Mouse (Mus musculus): ENCODE measurements around the gene Car8. TPM values are rescaled to one million over a fixed set of nuclear protein-coding genes. Genes with fewer than 3 reads are reported as not detected.

Car8 gene
- polyA plus RNA-seq, 1 experiment from 2014 or later, result 2.3 TPM

DNA sequence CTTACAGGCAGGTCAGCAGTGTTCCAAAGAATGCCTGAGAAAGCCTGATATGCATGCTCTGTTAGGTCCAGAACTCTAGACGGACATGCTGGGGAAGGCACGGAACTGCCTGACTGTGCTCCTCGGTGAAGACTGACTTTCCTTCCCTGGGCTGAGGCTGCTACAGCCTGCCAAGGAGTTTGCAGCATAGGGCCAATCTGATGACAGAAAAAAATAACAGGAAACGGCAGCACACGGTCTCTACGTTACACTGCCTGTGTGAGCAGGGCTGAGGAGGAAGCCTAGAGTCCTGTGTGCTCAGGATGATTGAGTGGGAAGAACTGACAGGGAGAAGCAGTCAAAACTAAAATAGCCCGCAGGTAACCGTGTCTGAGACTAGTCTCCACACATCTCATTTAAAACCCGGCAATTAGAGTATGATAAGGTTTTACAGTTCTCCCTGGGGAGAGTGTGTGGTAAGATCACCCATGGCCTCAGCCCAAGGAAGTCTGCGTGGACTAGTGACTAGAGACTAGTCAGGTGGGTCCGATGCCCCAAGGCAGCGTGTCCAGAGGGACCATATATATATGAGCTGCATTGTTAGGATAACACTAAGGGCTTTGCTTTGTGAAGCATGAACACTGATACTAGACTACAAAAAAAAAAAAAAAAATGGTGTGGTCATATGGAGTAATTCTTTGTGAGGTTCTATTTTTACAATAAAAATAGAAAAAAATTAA, 6.3 kb downstream of the Car8 start:
- DNase-seq (ENCODE audit: low spot score), result no peak
- ATAC-seq (replicated peaks; ENCODE audit: low FRiP score), result no peak
- Histone ChIP-seq H3K36me3 (ENCODE audit: control insufficient read depth, insufficient read depth, low read length) (no peaks in the 10 kb centered on the region), H3K4me1 (replicated peaks; ENCODE audit: control insufficient read depth, insufficient read depth, low read length) (no peaks in the 10 kb centered on the region), H3K9ac (ENCODE audit: low read length) (no peak overlapping the region), H3K4me2 (ENCODE audit: low read depth, low read length, severe bottlenecking) (no peak overlapping the region), H3K9me3 (ENCODE audit: control insufficient read depth, low read length) (no peaks in the 10 kb centered on the region), H3K27me3 (ENCODE audit: control insufficient read depth, insufficient read depth, low read length) (no peaks in the 10 kb centered on the region; the same call in 1 of the 2 replicates), H3K4me3 (ENCODE audit: low read depth, low read length) (no peak overlapping the region), H3K27ac (ENCODE audit: low read depth, low read length) (no peak overlapping the region)
- WGBS, result 80% methylated on average over 12 of the region's 12 CpGs

DNA sequence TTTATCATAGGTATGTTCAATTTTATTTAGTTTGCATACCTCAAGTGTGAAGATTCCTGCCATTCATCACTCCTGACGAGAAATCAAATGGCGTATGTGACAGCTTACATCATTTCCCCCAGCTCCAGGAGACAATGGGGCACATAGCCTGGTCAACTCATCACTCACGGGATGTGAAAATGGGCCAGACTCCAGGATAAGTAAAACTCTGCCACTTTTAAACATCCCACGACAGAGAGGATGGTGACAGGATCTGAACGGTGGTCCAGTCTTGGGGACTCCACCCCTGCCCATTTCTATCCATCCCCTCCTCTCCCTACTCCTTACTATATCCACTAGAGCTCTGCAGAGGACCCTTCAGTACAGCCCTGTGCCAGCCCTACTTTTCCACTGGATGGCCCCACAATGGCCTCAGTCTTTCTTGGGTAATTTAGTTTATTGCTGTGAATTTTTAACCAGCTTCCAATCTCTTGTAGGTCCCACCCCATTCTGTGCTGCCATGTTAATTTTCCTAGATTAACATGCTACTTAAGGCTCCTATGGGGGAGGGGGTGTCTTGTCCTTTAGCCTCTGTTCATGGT, 7.5 kb downstream of the Car8 start:
- Histone ChIP-seq H3K4me3 (ENCODE audit: low read depth, low read length) (no peak overlapping the region), H3K4me2 (ENCODE audit: low read depth, low read length, severe bottlenecking) (no peak overlapping the region), H3K9ac (ENCODE audit: low read length) (no peak overlapping the region), H3K27me3 (ENCODE audit: control insufficient read depth, insufficient read depth, low read length) (no peaks in the 10 kb centered on the region; the same call in 1 of the 2 replicates), H3K9me3 (ENCODE audit: control insufficient read depth, low read length) (no peaks in the 10 kb centered on the region), H3K27ac (ENCODE audit: low read depth, low read length) (no peak overlapping the region), H3K4me1 (replicated peaks; ENCODE audit: control insufficient read depth, insufficient read depth, low read length) (no peaks in the 10 kb centered on the region), H3K36me3 (ENCODE audit: control insufficient read depth, insufficient read depth, low read length) (no peaks in the 10 kb centered on the region)
- ATAC-seq (replicated peaks; ENCODE audit: low FRiP score) (no peak), DNase-seq (ENCODE audit: low spot score) (no peak)
- WGBS, result 89% methylated on average over 5 of the region's 5 CpGs

DNA sequence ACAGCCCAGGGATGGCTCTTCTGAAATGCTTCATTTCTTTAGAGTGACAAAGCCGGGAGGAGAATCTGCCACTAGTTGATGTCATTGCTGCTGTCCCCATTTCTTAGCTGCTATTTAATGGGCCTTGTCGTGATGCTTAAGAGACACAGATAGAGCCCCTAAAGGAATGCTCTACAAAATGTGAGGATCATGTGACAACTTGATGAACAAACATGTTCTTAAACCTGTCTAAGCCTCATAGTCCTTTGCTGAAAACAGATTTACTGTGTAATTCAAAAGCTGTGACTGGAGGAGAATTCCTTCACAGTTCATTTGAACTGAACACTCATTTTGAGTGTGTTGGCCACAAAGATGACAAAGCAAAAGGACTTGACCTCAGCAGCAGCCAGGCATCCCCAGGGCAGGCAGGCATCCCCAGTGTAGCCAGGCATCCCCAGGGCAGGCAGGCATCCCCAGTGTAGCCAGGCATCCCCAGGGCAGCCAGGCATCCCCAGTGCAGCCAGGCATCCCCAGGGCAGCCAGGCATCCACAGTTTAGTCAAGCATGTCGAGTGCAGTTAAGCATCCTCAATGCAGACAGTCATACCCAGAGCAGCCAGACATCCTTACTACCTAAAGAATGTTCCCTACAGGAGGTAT, 9.1 kb downstream of the Car8 start:
- DNase-seq (ENCODE audit: low spot score), result no peak
- H3K27me3 ChIP-seq (ENCODE audit: control insufficient read depth, insufficient read depth, low read length), result no peaks in the 10 kb centered on the region
- no peaks in the 10 kb centered on the region for H3K9me3 ChIP-seq (ENCODE audit: control insufficient read depth, low read length)
- H3K36me3 ChIP-seq (ENCODE audit: control insufficient read depth, insufficient read depth, low read length), result no peaks in the 10 kb centered on the region
- ATAC-seq (replicated peaks; ENCODE audit: low FRiP score), result no peak
- no peak overlapping the region for H3K27ac ChIP-seq (ENCODE audit: low read depth, low read length)
- H3K4me3 ChIP-seq (ENCODE audit: low read depth, low read length), result no peak overlapping the region
- no peak overlapping the region for H3K9ac ChIP-seq (ENCODE audit: low read length)
- WGBS, result 48% methylated on average over 3 of the region's 3 CpGs
- H3K4me2 ChIP-seq (ENCODE audit: low read depth, low read length, severe bottlenecking), result no peak overlapping the region
- no peaks in the 10 kb centered on the region for H3K4me1 ChIP-seq (replicated peaks; ENCODE audit: control insufficient read depth, insufficient read depth, low read length)

DNA sequence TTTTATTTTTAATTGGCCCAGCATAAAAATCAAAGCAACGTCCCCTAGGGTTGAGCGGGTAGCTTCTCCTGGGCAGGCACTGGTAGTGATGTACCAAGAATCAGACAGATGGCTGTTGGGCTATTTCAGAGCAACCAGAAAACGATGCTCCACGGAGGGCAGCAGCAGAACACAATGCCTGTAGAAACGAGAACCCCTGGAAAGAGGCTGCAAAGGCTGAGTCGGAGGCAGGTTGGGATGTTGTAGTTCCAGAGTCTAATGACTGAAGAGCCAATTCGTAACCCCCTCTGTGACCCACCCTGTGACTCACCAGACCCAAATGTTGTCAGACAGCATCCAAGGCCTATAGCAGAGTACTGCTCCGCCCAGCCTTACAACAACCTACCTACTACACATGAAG, 19.9 kb downstream of the Car8 start:
- Histone ChIP-seq H3K9me3 (ENCODE audit: control insufficient read depth, low read length) (no peaks in the 10 kb centered on the region), H3K9ac (ENCODE audit: low read length) (no peak overlapping the region), H3K27ac (ENCODE audit: low read depth, low read length) (no peak overlapping the region), H3K36me3 (ENCODE audit: control insufficient read depth, insufficient read depth, low read length) (no peaks in the 10 kb centered on the region), H3K4me1 (replicated peaks; ENCODE audit: control insufficient read depth, insufficient read depth, low read length) (no peaks in the 10 kb centered on the region), H3K4me3 (ENCODE audit: low read depth, low read length) (no peak overlapping the region), H3K27me3 (ENCODE audit: control insufficient read depth, insufficient read depth, low read length) (no peaks in the 10 kb centered on the region), H3K4me2 (ENCODE audit: low read depth, low read length, severe bottlenecking) (no peak overlapping the region)
- DNase-seq (ENCODE audit: low spot score), result no peak
- ATAC-seq (replicated peaks; ENCODE audit: low FRiP score), result no peak
- 86% methylated on average over 8 of the region's 8 CpGs for WGBS

DNA sequence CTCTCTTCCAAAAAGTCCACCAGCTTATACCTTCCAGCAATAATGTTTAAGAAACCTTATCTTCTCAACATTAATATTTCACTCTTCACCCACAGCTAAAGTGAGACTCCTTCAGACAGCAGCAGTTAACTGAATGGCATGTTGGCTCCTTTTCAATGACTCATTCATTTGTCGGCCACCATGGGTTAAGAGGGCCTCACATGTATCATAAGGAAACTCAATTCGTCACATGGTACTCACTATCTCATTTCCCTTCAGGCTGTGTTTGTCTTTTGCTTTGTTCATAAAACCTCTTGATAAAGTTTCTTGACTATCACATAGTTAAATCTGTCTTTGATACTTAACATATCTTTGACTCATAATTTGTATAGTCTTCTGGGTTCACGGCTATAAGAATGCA, 20.8 kb downstream of the Car8 start:
- ATAC-seq (replicated peaks; ENCODE audit: low FRiP score), result no peak
- Histone ChIP-seq H3K4me3 (ENCODE audit: low read depth, low read length) (no peak overlapping the region), H3K4me2 (ENCODE audit: low read depth, low read length, severe bottlenecking) (no peak overlapping the region), H3K9me3 (ENCODE audit: control insufficient read depth, low read length) (no peaks in the 10 kb centered on the region), H3K27me3 (ENCODE audit: control insufficient read depth, insufficient read depth, low read length) (no peaks in the 10 kb centered on the region), H3K27ac (ENCODE audit: low read depth, low read length) (no peak overlapping the region), H3K9ac (ENCODE audit: low read length) (no peak overlapping the region), H3K36me3 (ENCODE audit: control insufficient read depth, insufficient read depth, low read length) (no peaks in the 10 kb centered on the region), H3K4me1 (replicated peaks; ENCODE audit: control insufficient read depth, insufficient read depth, low read length) (no peaks in the 10 kb centered on the region)
- WGBS, result 82% methylated on average over 3 of the region's 3 CpGs
- no peak for DNase-seq (ENCODE audit: low spot score)

DNA sequence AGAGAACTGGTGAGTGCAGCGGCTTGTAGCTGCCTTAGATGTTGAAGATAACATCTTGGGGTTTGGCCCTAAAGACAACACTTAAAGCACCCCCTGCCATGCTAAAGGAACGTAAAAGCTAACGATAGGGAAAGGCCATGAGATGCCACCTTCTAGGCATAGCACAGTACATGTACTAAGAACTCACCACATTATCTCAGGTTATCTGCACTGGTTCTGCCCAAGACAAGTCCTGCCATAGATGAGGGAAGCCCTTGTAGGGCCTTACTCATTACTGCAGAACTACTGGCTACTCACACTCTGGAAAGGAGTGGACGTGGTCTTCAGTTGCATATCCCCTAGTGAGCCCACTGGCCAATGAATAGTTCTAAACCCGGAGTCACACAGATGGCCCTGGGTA, 21.6 kb downstream of the Car8 start:
- no peak overlapping the region for H3K4me3 ChIP-seq (ENCODE audit: low read depth, low read length)
- no peak overlapping the region for H3K9ac ChIP-seq (ENCODE audit: low read length)
- no peaks in the 10 kb centered on the region for H3K4me1 ChIP-seq (replicated peaks; ENCODE audit: control insufficient read depth, insufficient read depth, low read length)
- 83% methylated on average over 5 of the region's 5 CpGs for WGBS
- ATAC-seq (replicated peaks; ENCODE audit: low FRiP score) (no peak), DNase-seq (ENCODE audit: low spot score) (no peak)
- H3K27ac ChIP-seq (ENCODE audit: low read depth, low read length), result no peak overlapping the region
- H3K9me3 ChIP-seq (ENCODE audit: control insufficient read depth, low read length), result no peaks in the 10 kb centered on the region
- H3K36me3 ChIP-seq (ENCODE audit: control insufficient read depth, insufficient read depth, low read length), result no peaks in the 10 kb centered on the region
- no peak overlapping the region for H3K4me2 ChIP-seq (ENCODE audit: low read depth, low read length, severe bottlenecking)
- H3K27me3 ChIP-seq (ENCODE audit: control insufficient read depth, insufficient read depth, low read length), result no peaks in the 10 kb centered on the region

DNA sequence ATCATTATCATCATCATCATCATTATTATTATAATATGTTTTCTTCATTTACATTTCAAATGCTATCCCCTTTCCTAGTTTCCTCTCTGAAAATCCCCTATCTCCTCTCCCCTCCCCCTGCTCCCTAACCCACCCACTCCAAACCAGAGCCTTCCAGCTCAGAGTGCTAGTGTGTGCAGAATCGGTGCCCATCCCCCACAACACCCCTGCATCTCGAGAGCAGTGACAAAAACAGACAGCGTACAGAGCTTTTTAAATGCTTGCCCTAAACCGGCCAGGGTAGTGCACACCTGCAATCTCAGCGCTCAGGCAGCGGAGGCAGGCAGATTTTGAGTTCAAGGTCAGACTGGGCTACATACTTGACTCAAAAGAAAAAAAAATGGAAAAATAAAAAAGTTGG, 22.3 kb downstream of the Car8 start:
- no peaks in the 10 kb centered on the region for H3K27me3 ChIP-seq (ENCODE audit: control insufficient read depth, insufficient read depth, low read length)
- H3K4me3 ChIP-seq (ENCODE audit: low read depth, low read length), result no peak overlapping the region
- H3K9me3 ChIP-seq (ENCODE audit: control insufficient read depth, low read length), result no peaks in the 10 kb centered on the region
- no peaks in the 10 kb centered on the region for H3K36me3 ChIP-seq (ENCODE audit: control insufficient read depth, insufficient read depth, low read length)
- H3K27ac ChIP-seq (ENCODE audit: low read depth, low read length), result no peak overlapping the region
- no peaks in the 10 kb centered on the region for H3K4me1 ChIP-seq (replicated peaks; ENCODE audit: control insufficient read depth, insufficient read depth, low read length)
- no peak overlapping the region for H3K9ac ChIP-seq (ENCODE audit: low read length)
- no peak overlapping the region for H3K4me2 ChIP-seq (ENCODE audit: low read depth, low read length, severe bottlenecking)
- 40% methylated on average over 6 of the region's 6 CpGs for WGBS
- ATAC-seq (replicated peaks; ENCODE audit: low FRiP score), result 0 out of 2 replicates have a peak, but pooled peaks have one; percentile 51
- peak; percentile 51 for DNase-seq (ENCODE audit: low spot score)

DNA sequence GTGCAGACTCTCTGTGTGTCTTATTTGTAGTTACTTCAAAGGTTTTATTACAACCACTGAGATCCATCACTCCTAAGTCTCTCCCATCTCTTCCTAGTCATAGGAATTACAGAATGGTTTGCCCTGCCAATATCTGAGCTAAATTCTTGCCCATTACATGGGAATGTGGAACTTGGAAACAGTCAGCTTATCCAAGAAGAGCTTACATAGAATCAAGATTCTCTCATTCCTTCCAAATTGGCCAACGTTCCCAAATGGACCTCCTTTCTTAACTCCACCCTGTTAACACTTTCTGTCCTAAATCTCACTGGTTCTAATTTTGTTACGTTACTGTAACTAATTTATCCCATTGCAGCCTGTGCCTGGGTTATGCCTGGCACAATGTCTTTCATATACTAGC, 25.2 kb downstream of the Car8 start:
- no peak for DNase-seq (ENCODE audit: low spot score)
- Histone ChIP-seq H3K27me3 (ENCODE audit: control insufficient read depth, insufficient read depth, low read length) (no peaks in the 10 kb centered on the region), H3K27ac (ENCODE audit: low read depth, low read length) (no peak overlapping the region), H3K36me3 (ENCODE audit: control insufficient read depth, insufficient read depth, low read length) (no peaks in the 10 kb centered on the region), H3K4me2 (ENCODE audit: low read depth, low read length, severe bottlenecking) (no peak overlapping the region), H3K4me3 (ENCODE audit: low read depth, low read length) (no peak overlapping the region), H3K9me3 (ENCODE audit: control insufficient read depth, low read length) (no peaks in the 10 kb centered on the region), H3K9ac (ENCODE audit: low read length) (no peak overlapping the region), H3K4me1 (replicated peaks; ENCODE audit: control insufficient read depth, insufficient read depth, low read length) (no peaks in the 10 kb centered on the region)
- no peak for ATAC-seq (replicated peaks; ENCODE audit: low FRiP score)
- WGBS, result 84% methylated on average over 2 of the region's 2 CpGs

Measured in forebrain, embryonic 11.5 days (tissue).